Mouse (Mus musculus): ENCODE results near the gene Tnfrsf25.

GRCm38 (mm10) chr4:152162748-152163147 lies 47.0 kb downstream of the Tnfrsf25 start:
- TF ChIP-seq SIN3A (IDR thresholded peaks at IDR 0.05; ENCODE audit: low read length): no peak
- TF ChIP-seq POLR2A (IDR thresholded peaks at IDR 0.05; ENCODE audit: low read depth, low read length): no peak
- TF ChIP-seq MAX (IDR thresholded peaks at IDR 0.05; ENCODE audit: low read length): no peak
- no peak for TF ChIP-seq EP300 (IDR thresholded peaks at IDR 0.05; ENCODE audit: low read length)
- TF ChIP-seq CTCF (conservative IDR thresholded peaks at IDR 0.05 in 1 of 2, IDR thresholded peaks at IDR 0.05 in 1 of 2; ENCODE audit: low read depth in 2 of 2, low read length in 2 of 2): no peak
- no peak for TF ChIP-seq POLR2AphosphoS2 (IDR thresholded peaks at IDR 0.05; ENCODE audit: low read depth, low read length)
- TF ChIP-seq MAFK (IDR thresholded peaks at IDR 0.05; ENCODE audit: insufficient replicate concordance, low read length): no peak
- TF ChIP-seq MAZ (IDR thresholded peaks at IDR 0.05; ENCODE audit: low read depth, low read length): no peak
- no peak for TF ChIP-seq USF2 (conservative IDR thresholded peaks at IDR 0.05; ENCODE audit: low read depth, low read length)
- TF ChIP-seq CHD2 (IDR thresholded peaks at IDR 0.05; ENCODE audit: low read length): no peak
